Comparison of ENCODE assay signal across 9 mouse cellular contexts in genomic region chr8:95330367-95330766, GRCm38 (mm10). TPM values are rescaled to one million over a fixed set of nuclear protein-coding genes. Genes with fewer than 3 reads are reported as not detected.
DNase-seq lines count a peak whose midpoint lies in the region; ATAC-seq and TF ChIP-seq lines count a peak whose summit lies in the region.
"Had no signal": no experiment of that assay in that cellular context is flagged by ENCODE, and none has a peak within 500 bp of the region (broad histone marks: within the 10 kb centered on the region; RNA-seq: fewer than 3 reads in every experiment).

No protein-coding gene starts in this region.

- H3K9me3 ChIP-seq in heart, embryonic 10.5 days, result no peaks in the 10 kb centered on the region
- no peaks in the 10 kb centered on the region for H3K9me3 ChIP-seq in CH12.LX (replicated peaks; ENCODE audit: low read length)
- no peaks in the 10 kb centered on the region for H3K9me3 ChIP-seq in hindbrain, embryonic 10.5 days
- H3K9me3 ChIP-seq in liver, embryonic 16.5 days (replicated peaks; ENCODE audit: control insufficient read depth, low read length), result no peaks in the 10 kb centered on the region

- peaks cover 2% of the 10 kb centered on the region; the same call in 1 of the 2 replicates for H3K79me2 ChIP-seq in CH12.LX (replicated peaks; ENCODE audit: control insufficient read depth, extremely low read depth, insufficient read depth, poor library complexity, severe bottlenecking)

- peaks cover 64% of the 10 kb centered on the region for H3K36me3 ChIP-seq in heart, embryonic 10.5 days
- peaks cover 34 to 62% of the 10 kb centered on the region in 2 experiments for H3K36me3 ChIP-seq in CH12.LX (replicated peaks in 1 of 2; ENCODE audit: control insufficient read depth in 1 of 2, insufficient read depth in 1 of 2, low read length in 1 of 2)
- H3K36me3 ChIP-seq in hindbrain, embryonic 10.5 days, result peaks cover 66% of the 10 kb centered on the region
- peaks cover 18% of the 10 kb centered on the region for H3K36me3 ChIP-seq in liver, embryonic 16.5 days (ENCODE audit: control insufficient read depth, insufficient read depth)

- in situ Hi-C loops in CH12.LX (cut with MboI; ENCODE audit: low pct_ligation_motif_present, low pct_unique_long_range_greater_than_20kb, low sequenced_read_pairs), result loop anchor here (5.0 kb wide), 2 partner anchors 73 to 97 kb away; no protein-coding TSS in a partner anchor

- H3K4me2 ChIP-seq in CH12.LX (ENCODE audit: insufficient read depth, low read depth, poor library complexity, severe bottlenecking), result peak overlapping the region; percentile 88; the same call in 1 of the 2 replicates
- H3K4me2 ChIP-seq in liver, embryonic 16.5 days (ENCODE audit: low read depth, low read length), result peak overlapping the region; percentile 94

- ATAC-seq in liver, embryonic 16.5 days (ENCODE audit: low read depth), result no peak

- peak overlapping the region; percentile 73 for H3K4me3 ChIP-seq in heart, embryonic 10.5 days
- no peak overlapping the region for H3K4me3 ChIP-seq in CH12.LX (replicated peaks in 1 of 3; ENCODE audit: low read depth in 2 of 3, low read length in 2 of 3, poor library complexity in 1 of 3)
- H3K4me3 ChIP-seq in hindbrain, embryonic 10.5 days, result peak overlapping the region; percentile 76
- H3K4me3 ChIP-seq in liver, embryonic 16.5 days (ENCODE audit: low read depth, low read length), result no peak overlapping the region; the same call in 1 of the 2 replicates

- dilution Hi-C loops in CH12.LX (cut with MboI; ENCODE audit: extremely low pct_ligation_motif_present, extremely low pct_unique_long_range_greater_than_20kb, low sequenced_read_pairs), result no loop called here

- TF ChIP-seq CTCF in CH12.LX (conservative IDR thresholded peaks at IDR 0.05 in 1 of 2, IDR thresholded peaks at IDR 0.05 in 1 of 2; ENCODE audit: low read depth in 2 of 2, low read length in 2 of 2), result no peak

- intact Hi-C loops in left cerebral cortex, postnatal 36 days (cut with DNase I), result loop anchor here (2.0 kb wide), 1 partner anchor 76 kb away; no protein-coding TSS in a partner anchor
- intact Hi-C loops in left cerebral cortex, postnatal 25 days (cut with DNase I), result loop anchor here (5.0 kb wide), 1 partner anchor 102 kb away; the partner anchor contains the start of gene Cfap20

- WGBS in heart, embryonic 10.5 days, result 61% methylated on average over 1 of the region's 1 CpGs
- 84% methylated on average over 1 of the region's 1 CpGs for WGBS in hindbrain, embryonic 10.5 days
- WGBS in liver, embryonic 16.5 days (ENCODE audit: insufficient replicate concordance), result 21% methylated on average over 1 of the region's 1 CpGs

- no peak for TF ChIP-seq POLR2A in CH12.LX (IDR thresholded peaks at IDR 0.05; ENCODE audit: low read depth, low read length)

- H3K27ac ChIP-seq in heart, embryonic 10.5 days, result no peak overlapping the region
- H3K27ac ChIP-seq in CH12.LX (ENCODE audit: insufficient read depth, low read depth), result no peak overlapping the region
- H3K27ac ChIP-seq in hindbrain, embryonic 10.5 days, result peak overlapping the region; percentile 94; the same call in 1 of the 2 replicates
- H3K27ac ChIP-seq in liver, embryonic 16.5 days (ENCODE audit: low read length), result no peak overlapping the region

- TF ChIP-seq EP300 in CH12.LX (IDR thresholded peaks at IDR 0.05; ENCODE audit: low read length), result no peak

- peaks cover 41% of the 10 kb centered on the region for H3K4me1 ChIP-seq in heart, embryonic 10.5 days
- peaks cover 6 to 18% of the 10 kb centered on the region in 2 experiments for H3K4me1 ChIP-seq in CH12.LX (ENCODE audit: control insufficient read depth in 1 of 2, insufficient read depth in 2 of 2)
- peaks cover 53% of the 10 kb centered on the region for H3K4me1 ChIP-seq in hindbrain, embryonic 10.5 days (replicated peaks)
- peaks cover 21% of the 10 kb centered on the region for H3K4me1 ChIP-seq in liver, embryonic 16.5 days (ENCODE audit: control insufficient read depth, low read depth, low read length)

- H3K9ac ChIP-seq in CH12.LX (ENCODE audit: insufficient read depth, low read depth), result peak overlapping the region; percentile 81; the same call in 1 of the 2 replicates
- no peak overlapping the region for H3K9ac ChIP-seq in liver, embryonic 16.5 days (ENCODE audit: low read depth, low read length)

- no peak for DNase-seq in heart, embryonic 10.5 days (ENCODE audit: low spot score)
- DNase-seq in heart, adult 18-20 months, result no peak
- no peak for DNase-seq in CH12.LX (ENCODE audit: extremely low read depth)
- no peak for DNase-seq in hindbrain, embryonic 10.5 days (ENCODE audit: low spot score)
- no peak for DNase-seq in adrenal gland, adult 2 months
- DNase-seq in left cerebral cortex, postnatal 36 days (ENCODE audit: low spot score in 2 of 2), result no peak
- DNase-seq in left cerebral cortex, postnatal 25 days (ENCODE audit: low spot score in 2 of 2), result no peak
- DNase-seq: right cerebral cortex, postnatal 14 days had no signal

- TF ChIP-seq RAD21 in CH12.LX (IDR thresholded peaks at IDR 0.05; ENCODE audit: low read depth, low read length), result no peak

- 0 out of 2 replicates have a peak, but pooled peaks cover 6% of the 10 kb centered on the region for H3K27me3 ChIP-seq in heart, embryonic 10.5 days (ENCODE audit: insufficient read depth, poor library complexity, severe bottlenecking)
- H3K27me3 ChIP-seq in CH12.LX (replicated peaks), result no peaks in the 10 kb centered on the region
- H3K27me3 ChIP-seq in hindbrain, embryonic 10.5 days (ENCODE audit: insufficient read depth, poor library complexity, severe bottlenecking), result no peaks in the 10 kb centered on the region
- H3K27me3 ChIP-seq in liver, embryonic 16.5 days (ENCODE audit: control insufficient read depth, insufficient read depth, low read depth, low read length), result no peaks in the 10 kb centered on the region

RNA-seq across cellular contexts. Expression of gene Zfp319, which starts 1.4 kb away (rescaled TPM):
- 7.5 TPM in 2 replicates for polyA plus RNA-seq in heart, embryonic 10.5 days (2016; fragmentation: Nextera tagmentation; extraction: Ambion mirVana)
- total RNA-seq in heart, adult 18-20 months (2021), result 1 to 10 TPM; 7.7 to 8.6 TPM
- total RNA-seq in CH12.LX (2012; rRNA removed) (2.0 and 2.1 TPM in 2 replicates), CH12.LX (2014; rRNA removed) (0.81 and 0.83 TPM in 2 replicates)
- 2.7 and 3.3 TPM in 2 replicates for polyA plus RNA-seq in CH12.LX (2012; ENCODE audit: insufficient read length, low read depth)
- 12.4 and 16.6 TPM in 2 replicates for polyA plus RNA-seq in hindbrain, embryonic 10.5 days (2016; fragmentation: Nextera tagmentation; extraction: Ambion mirVana)
- polyA plus RNA-seq in liver, embryonic 16.5 days (2015; fragmentation: Nextera tagmentation; extraction: Ambion mirVana), result 0.88 and 1.2 TPM in 2 replicates
- total RNA-seq in adrenal gland, adult 2 months (2021), result 10 to 100 TPM in 1 of 2 experiments, 1 to 10 TPM in 1; 9.6 to 10.5 TPM
- polyA plus RNA-seq in adrenal gland, adult 2 months (2012; rRNA removed), result 12.3 and 13.0 TPM in 2 replicates
- 10 to 100 TPM; 15.6 to 16.3 TPM for total RNA-seq in left cerebral cortex, postnatal 36 days (2021)
- total RNA-seq in left cerebral cortex, postnatal 25 days (2021), result 10 to 100 TPM; 15.0 to 17.5 TPM

RNA-seq across cellular contexts. Expression of gene Usb1, which starts 1.7 kb away (rescaled TPM):
- 31.5 and 33.0 TPM in 2 replicates for polyA plus RNA-seq in heart, embryonic 10.5 days (2016; fragmentation: Nextera tagmentation; extraction: Ambion mirVana)
- 10 to 100 TPM; 13.4 to 14.7 TPM for total RNA-seq in heart, adult 18-20 months (2021)
- total RNA-seq in CH12.LX (2012; rRNA removed) (15.2 and 17.8 TPM in 2 replicates), CH12.LX (2014; rRNA removed) (17.7 and 25.0 TPM in 2 replicates)
- 15.7 and 16.4 TPM in 2 replicates for polyA plus RNA-seq in CH12.LX (2012; ENCODE audit: insufficient read length, low read depth)
- polyA plus RNA-seq in hindbrain, embryonic 10.5 days (2016; fragmentation: Nextera tagmentation; extraction: Ambion mirVana), result 48.5 and 48.8 TPM in 2 replicates
- 9.9 and 10.7 TPM in 2 replicates for polyA plus RNA-seq in liver, embryonic 16.5 days (2015; fragmentation: Nextera tagmentation; extraction: Ambion mirVana)
- total RNA-seq in adrenal gland, adult 2 months (2021), result 10 to 100 TPM; 13.1 to 16.7 TPM
- 19.6 and 23.8 TPM in 2 replicates for polyA plus RNA-seq in adrenal gland, adult 2 months (2012; rRNA removed)
- 10 to 100 TPM; 12.0 to 13.6 TPM for total RNA-seq in left cerebral cortex, postnatal 36 days (2021)
- total RNA-seq in left cerebral cortex, postnatal 25 days (2021), result 10 to 100 TPM; 13.5 to 14.0 TPM

RNA-seq across cellular contexts. Expression of gene Tepp, which starts 20.0 kb away (rescaled TPM):
- polyA plus RNA-seq in heart, embryonic 10.5 days (2016; fragmentation: Nextera tagmentation; extraction: Ambion mirVana), result not detected in 2 replicates
- not detected for total RNA-seq in heart, adult 18-20 months (2021)
- total RNA-seq in CH12.LX (2012; rRNA removed), result not detected in 2 replicates
- total RNA-seq in CH12.LX (2014; rRNA removed), result not detected in 2 replicates
- not detected in 2 replicates for polyA plus RNA-seq in CH12.LX (2012; ENCODE audit: insufficient read length, low read depth)
- polyA plus RNA-seq in hindbrain, embryonic 10.5 days (2016; fragmentation: Nextera tagmentation; extraction: Ambion mirVana), result not detected in 2 replicates
- polyA plus RNA-seq in liver, embryonic 16.5 days (2015; fragmentation: Nextera tagmentation; extraction: Ambion mirVana), result not detected in 2 replicates
- under 1 TPM; 0.59 to 0.95 TPM for total RNA-seq in adrenal gland, adult 2 months (2021)
- polyA plus RNA-seq in adrenal gland, adult 2 months (2012; rRNA removed), result 0.28 and 0.45 TPM in 2 replicates
- not detected for total RNA-seq in left cerebral cortex, postnatal 36 days (2021)
- not detected for total RNA-seq in left cerebral cortex, postnatal 25 days (2021)

RNA-seq across cellular contexts. Expression of gene Mmp15, which starts 21.7 kb away (rescaled TPM):
- 30.9 and 50.2 TPM in 2 replicates for polyA plus RNA-seq in heart, embryonic 10.5 days (2016; fragmentation: Nextera tagmentation; extraction: Ambion mirVana)
- 10 to 100 TPM; 57.4 to 67.4 TPM for total RNA-seq in heart, adult 18-20 months (2021)
- total RNA-seq in CH12.LX (2012; rRNA removed) (0.04 TPM in 2 replicates), CH12.LX (2014; rRNA removed) (not detected in 2 replicates)
- polyA plus RNA-seq in CH12.LX (2012; ENCODE audit: insufficient read length, low read depth), result 0.44 TPM in 1 of 2 replicates, not detected in the other
- polyA plus RNA-seq in hindbrain, embryonic 10.5 days (2016; fragmentation: Nextera tagmentation; extraction: Ambion mirVana), result 15.2 and 19.4 TPM in 2 replicates
- polyA plus RNA-seq in liver, embryonic 16.5 days (2015; fragmentation: Nextera tagmentation; extraction: Ambion mirVana), result 0.76 and 0.85 TPM in 2 replicates
- 1 to 10 TPM; 5.5 to 7.7 TPM for total RNA-seq in adrenal gland, adult 2 months (2021)
- 14.1 and 16.4 TPM in 2 replicates for polyA plus RNA-seq in adrenal gland, adult 2 months (2012; rRNA removed)
- 10 to 100 TPM; 18.9 to 19.6 TPM for total RNA-seq in left cerebral cortex, postnatal 36 days (2021)
- total RNA-seq in left cerebral cortex, postnatal 25 days (2021), result 10 to 100 TPM; 20.9 TPM

RNA-seq across cellular contexts. Expression of gene Cngb1, which starts 24.0 kb away (rescaled TPM):
- polyA plus RNA-seq in heart, embryonic 10.5 days (2016; fragmentation: Nextera tagmentation; extraction: Ambion mirVana), result 0.17 TPM in 1 of 2 replicates, not detected in the other
- 1 to 10 TPM in 1 of 2 experiments, under 1 TPM in 1; 0.39 to 1.1 TPM for total RNA-seq in heart, adult 18-20 months (2021)
- total RNA-seq in CH12.LX (2012; rRNA removed), result not detected in 2 replicates
- not detected in 2 replicates for total RNA-seq in CH12.LX (2014; rRNA removed)
- not detected in 2 replicates for polyA plus RNA-seq in CH12.LX (2012; ENCODE audit: insufficient read length, low read depth)
- 0.07 and 0.59 TPM in 2 replicates for polyA plus RNA-seq in hindbrain, embryonic 10.5 days (2016; fragmentation: Nextera tagmentation; extraction: Ambion mirVana)
- polyA plus RNA-seq in liver, embryonic 16.5 days (2015; fragmentation: Nextera tagmentation; extraction: Ambion mirVana), result 0.07 and 0.12 TPM in 2 replicates
- 1 to 10 TPM in 1 of 2 experiments, under 1 TPM in 1; 0.55 to 1.1 TPM for total RNA-seq in adrenal gland, adult 2 months (2021)
- polyA plus RNA-seq in adrenal gland, adult 2 months (2012; rRNA removed), result 0.57 and 0.71 TPM in 2 replicates
- total RNA-seq in left cerebral cortex, postnatal 36 days (2021), result under 1 TPM; 0.23 to 0.30 TPM
- total RNA-seq in left cerebral cortex, postnatal 25 days (2021), result under 1 TPM; 0.48 to 0.53 TPM

Comparison
In these comparisons a context has a peak if more than half of its experiments do, and no peak if none do; other contexts are left out.
1. H3K4me3 ChIP-seq: peak in heart, embryonic 10.5 days (single experiment) and hindbrain, embryonic 10.5 days (single experiment); none in CH12.LX (0 of 3) and liver, embryonic 16.5 days (single experiment).